Mouse (Mus musculus) adrenal gland, postnatal 36 days (tissue): ENCODE results near the gene Gpx6. TPM values are rescaled to one million over a fixed set of nuclear protein-coding genes. Genes with fewer than 3 reads are reported as not detected.
A peak's percentile ranks its signal among the peaks of the same experiment; 100 is the strongest.

ENCODE experiments used
- DNase-seq, 2 experiments: peaks; one replicate each; pipeline ENCODE4 v3.0.0; 2021; ENCODE audit warnings: mixed read lengths in 1 of 2
- total RNA-seq, 2 experiments: library from RNA; stranded (reverse); gene quantifications; 2 replicates each; pipeline ENCODE4 v1.2.3; 2021

Gpx6 gene
- total RNA-seq, 2 experiments from 2014 or later = not detected

- no peak for DNase-seq
These were observed 11.5 kb downstream of the Gpx6 start for GRCm38 (mm10) chr13:21323405-21323804.

- DNase-seq = peak in 1 of 2 experiments; percentile 7
These were observed 14.3 kb downstream of the Gpx6 start for GRCm38 (mm10) chr13:21326191-21326590.

DNA sequence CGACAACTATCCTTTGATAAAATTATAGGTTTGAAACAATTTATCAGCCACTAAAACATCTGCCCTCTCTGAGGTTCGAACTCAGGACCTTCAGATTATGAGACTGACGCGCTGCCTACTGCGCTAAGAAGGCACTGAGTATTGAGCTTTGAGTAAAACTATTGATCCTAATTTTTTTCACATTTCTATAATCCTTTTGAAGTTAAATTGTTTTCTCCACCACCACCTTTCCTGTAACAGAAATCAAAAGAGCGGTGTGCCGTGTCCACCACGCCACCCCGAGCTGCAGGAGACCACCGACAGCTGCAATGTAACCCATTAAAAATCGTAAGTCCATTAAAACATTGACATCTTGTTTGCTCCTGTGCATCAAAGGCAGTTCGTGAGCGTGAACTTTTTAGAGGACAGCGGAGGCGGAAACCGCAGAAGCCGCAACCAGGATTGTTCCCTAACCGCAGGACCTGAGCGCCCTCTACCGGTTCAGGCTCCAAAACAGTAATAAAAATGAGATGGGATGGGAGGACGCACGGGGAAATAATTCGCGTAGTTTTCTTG, 14.8 kb downstream of the Gpx6 start:
- DNase-seq = peak; percentile 84 to 90

DNA sequence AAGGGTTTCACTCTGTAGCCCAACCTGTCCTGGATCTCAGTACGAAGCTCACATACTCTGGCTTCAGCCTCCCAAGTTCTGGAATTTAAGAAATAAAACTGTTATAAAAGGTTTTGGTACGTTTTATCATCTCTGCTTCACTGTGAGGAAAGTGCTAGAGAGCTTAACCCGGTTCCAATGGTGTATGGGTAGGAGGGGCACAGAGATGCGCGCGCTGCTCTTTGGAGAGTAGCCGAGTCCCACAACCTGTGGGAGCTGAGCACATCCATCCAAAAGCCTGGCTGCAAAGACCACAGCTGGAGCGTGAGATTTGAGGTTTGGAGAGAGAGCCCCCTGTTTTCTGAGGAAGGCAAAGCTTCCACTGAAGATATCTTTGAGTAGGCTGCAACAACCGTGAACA, 15.5 kb downstream of the Gpx6 start:
- no peak for DNase-seq

DNA sequence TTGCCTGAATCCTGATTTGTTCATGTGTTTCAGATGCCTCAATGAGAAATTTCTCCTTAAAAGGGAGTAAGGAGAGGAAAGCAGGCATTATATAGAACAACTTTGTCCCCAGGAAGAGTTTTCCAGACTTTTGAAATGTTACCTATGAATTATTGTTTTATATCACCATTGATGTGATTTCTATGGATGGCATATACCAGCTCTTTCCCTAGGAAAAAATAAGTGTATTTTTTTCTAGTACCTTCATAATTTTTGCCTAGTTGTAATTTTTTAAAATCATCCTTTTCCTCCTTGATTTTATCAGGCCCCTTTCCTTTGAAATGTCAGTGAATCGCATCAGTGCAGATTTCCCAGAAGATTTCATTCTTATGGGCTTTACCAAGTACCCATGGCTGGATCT, 34.7 kb downstream of the Gpx6 start, which contains the start of gene Olfr1367:
TSS of gene Olfr1367 (plus strand) at position 301 of the 400 bp plus-strand sequence.
- no peak for DNase-seq

DNA sequence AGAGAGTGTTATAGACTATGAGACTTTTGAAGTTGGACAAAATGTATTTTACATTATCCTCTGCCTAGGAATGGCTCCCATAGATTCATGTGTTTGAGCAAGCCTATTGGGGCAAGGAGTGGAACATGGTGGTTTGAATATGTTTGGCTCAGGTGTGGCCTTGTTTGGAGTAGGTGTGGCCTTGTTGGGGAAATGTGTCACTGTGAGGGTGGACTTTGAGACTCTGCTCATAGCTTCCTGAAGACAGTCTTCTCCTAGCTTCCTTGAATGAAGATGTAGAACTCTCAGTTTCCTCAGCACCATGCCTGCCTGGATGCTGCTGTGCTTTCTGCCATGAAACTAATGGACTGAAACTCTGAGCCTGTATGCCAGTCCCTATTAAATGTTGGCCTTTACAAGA, 38.7 kb downstream of the Gpx6 start:
- no peak for DNase-seq

DNA sequence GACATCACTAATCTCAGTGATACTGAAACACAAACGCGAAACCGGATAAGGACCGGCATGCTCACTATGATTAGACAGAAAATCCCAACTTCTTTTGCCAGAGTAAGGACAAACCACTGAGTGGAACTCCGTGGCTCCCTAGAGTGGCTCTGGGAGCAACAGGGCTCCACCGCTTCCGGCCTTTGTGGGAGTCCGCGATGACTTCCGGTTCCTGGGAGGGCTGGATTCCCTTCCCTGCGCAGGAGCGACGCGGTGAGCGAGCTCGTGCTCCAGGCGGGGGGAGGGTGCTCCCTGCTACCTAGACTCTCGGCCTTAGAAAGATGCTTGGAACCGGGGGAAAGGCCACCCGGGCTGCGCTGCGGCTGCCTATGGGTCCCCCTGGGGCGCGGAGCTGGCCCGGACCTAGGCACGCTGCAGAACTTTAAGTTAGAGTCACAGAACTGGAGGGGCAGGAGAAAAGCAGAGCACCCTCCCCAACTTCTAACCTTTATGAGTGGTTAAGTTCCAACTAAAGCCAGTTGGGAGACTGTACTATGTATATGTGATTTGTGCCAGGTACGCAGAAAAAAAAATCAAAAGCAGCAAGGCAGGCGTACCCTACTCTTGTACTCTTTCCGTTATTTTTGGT, 50.8 kb downstream of the Gpx6 start, which contains the start of gene Zscan12:
TSS of gene Zscan12 (plus strand) at position 200 of the 628 bp plus-strand sequence.
- DNase-seq = peak; percentile 94 to 95

DNA sequence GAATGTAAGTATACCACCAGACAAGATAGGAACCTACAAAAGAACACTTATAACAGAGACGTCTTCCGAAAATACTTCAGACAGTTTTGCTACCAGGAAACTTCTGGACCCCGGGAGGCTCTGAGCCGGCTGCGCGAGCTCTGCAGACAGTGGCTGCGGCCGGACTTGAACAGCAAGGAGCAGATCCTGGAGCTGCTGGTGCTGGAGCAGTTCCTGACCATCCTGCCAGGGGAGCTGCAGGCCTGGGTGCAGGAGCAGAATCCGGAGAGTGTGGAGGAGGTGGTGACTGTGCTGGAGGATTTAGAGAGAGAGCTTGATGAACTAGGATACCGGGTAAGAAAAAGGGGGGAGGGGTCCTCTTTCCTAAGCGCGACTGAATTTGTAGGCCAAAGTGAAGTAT, 51.8 kb downstream of the Gpx6 start:
- peak in 1 of 2 experiments; percentile 22 for DNase-seq

DNA sequence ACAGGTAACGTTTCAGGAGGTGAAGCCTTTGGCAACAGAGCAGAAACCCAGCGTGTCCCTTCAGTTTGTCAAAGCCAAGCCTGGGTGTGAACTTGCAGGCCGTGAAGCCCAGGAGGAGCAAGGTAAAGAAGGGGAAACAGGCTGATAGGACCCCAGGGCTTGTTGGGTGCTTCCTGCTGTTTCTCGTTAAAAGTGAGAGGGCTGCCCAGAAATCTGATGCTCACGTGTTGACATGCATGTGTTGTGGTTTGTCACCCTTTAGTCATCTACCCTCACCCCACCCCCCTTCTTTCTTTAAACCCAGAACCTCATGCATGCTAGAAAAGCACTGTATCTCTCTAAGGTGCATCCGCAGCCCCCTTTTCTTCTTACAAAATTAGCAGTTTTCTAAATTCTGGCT, 54.7 kb downstream of the Gpx6 start:
- no peak for DNase-seq

Other genes with a start within 250 kb of the Gpx6 start
- not detected for gene Olfr1370, start 237.2 kb upstream of the Gpx6 start, total RNA-seq
- not detected for gene Olfr1369-ps1, start 200.6 kb upstream of the Gpx6 start, total RNA-seq
- not detected for gene Olfr263, start 182.5 kb upstream of the Gpx6 start, total RNA-seq
- gene Olfr1368, start 166.3 kb upstream of the Gpx6 start, total RNA-seq = not detected
- gene Trim27, start 132.7 kb upstream of the Gpx6 start, total RNA-seq = 10 to 100 TPM; 53.3 to 58.8 TPM
- not detected for gene Gpx5, start 19.4 kb upstream of the Gpx6 start, total RNA-seq
- gene Olfr1367, start 34.8 kb downstream of the Gpx6 start, total RNA-seq = not detected
- 10 to 100 TPM in 1 of 2 experiments, 1 to 10 TPM in 1; 8.5 to 10.6 TPM for gene Zscan12, start 50.7 kb downstream of the Gpx6 start, total RNA-seq
- 10 to 100 TPM; 55.6 to 64.5 TPM for gene Zkscan3, start 90.6 kb downstream of the Gpx6 start, total RNA-seq
- under 1 TPM; 0.79 to 0.89 TPM for gene Pgbd1, start 128.9 kb downstream of the Gpx6 start, total RNA-seq
- 10 to 100 TPM; 34.5 to 39.7 TPM for gene Zscan26, start 141.6 kb downstream of the Gpx6 start, total RNA-seq
- gene Nkapl, start 156.4 kb downstream of the Gpx6 start, total RNA-seq = 1 to 10 TPM in 1 of 2 experiments, under 1 TPM in 1; 0.96 to 1.4 TPM
- gene Zkscan4, start 166.8 kb downstream of the Gpx6 start, total RNA-seq = 1 to 10 TPM; 2.1 to 2.6 TPM
- not detected for gene Gm10065, start 167.3 kb downstream of the Gpx6 start, total RNA-seq
- gene AK157302, start 183.1 kb downstream of the Gpx6 start, total RNA-seq = 10 to 100 TPM; 11.0 to 12.8 TPM
- gene Gm11273, start 189.3 kb downstream of the Gpx6 start, total RNA-seq = 10 to 100 TPM; 89.0 to 99.3 TPM
- 10 to 100 TPM; 16.9 to 19.2 TPM for gene Zkscan8, start 219.0 kb downstream of the Gpx6 start, total RNA-seq
- gene Olfr1366, start 230.7 kb downstream of the Gpx6 start, total RNA-seq = not detected
- gene Olfr1535, start 247.8 kb downstream of the Gpx6 start, total RNA-seq = not detected